Mouse (Mus musculus): ENCODE data around the gene Aebp2.

Gene Aebp2

GRCm38 (mm10) chr6:140696192-140696879 is 73.9 kb downstream of the Aebp2 start:
- ATAC-seq (ENCODE audit: low TSS enrichment) = peak; percentile 88

GRCm38 (mm10) chr6:140697994-140698393 is 75.5 kb downstream of the Aebp2 start:
- ATAC-seq (ENCODE audit: low TSS enrichment) = peak; percentile 86

DNA sequence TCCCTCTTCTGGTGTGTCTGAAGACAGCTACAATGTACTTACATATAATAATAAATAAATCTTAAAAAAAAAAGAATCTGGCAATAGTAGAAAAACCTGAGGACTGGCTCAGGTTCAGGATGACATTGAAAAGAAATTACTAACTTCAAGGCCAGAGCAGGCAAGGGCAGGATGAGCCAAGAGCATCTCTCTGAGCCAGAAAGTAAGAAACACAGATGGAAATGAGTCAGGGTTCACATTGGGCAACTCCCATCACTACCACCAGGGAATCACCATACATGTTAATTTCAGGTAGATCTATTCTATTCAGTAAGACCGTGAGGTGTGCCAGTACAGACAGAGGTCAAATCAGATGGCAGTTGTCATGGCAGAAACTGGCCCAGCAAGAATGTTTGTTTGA is 76.1 kb downstream of the Aebp2 start:
- no peak for ATAC-seq (ENCODE audit: low TSS enrichment)

- ATAC-seq (ENCODE audit: low TSS enrichment) = no peak
Measured at GRCm38 (mm10) chr6:140701259-140701658, 78.8 kb downstream of the Aebp2 start.

DNA sequence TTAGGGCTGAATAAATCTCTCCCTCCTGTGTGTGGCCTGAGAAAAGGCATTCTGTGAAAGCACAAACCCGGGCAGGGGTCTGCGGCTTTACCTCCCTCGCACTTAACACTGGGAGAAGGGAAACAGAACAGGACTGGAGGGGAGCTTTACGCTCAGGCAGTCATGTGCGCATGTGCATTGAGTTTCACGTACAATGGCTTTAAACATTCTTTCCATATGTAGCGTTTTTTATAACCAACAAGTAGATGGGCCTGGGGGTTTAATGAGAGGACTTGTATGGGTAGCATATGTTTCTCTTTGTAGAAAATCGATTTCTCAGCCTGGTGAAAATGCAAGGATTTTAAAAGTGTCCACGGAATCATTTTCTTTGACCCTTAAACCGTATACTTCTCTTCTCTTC is 82.7 kb downstream of the Aebp2 start:
- ATAC-seq (ENCODE audit: low TSS enrichment) = no peak

DNA sequence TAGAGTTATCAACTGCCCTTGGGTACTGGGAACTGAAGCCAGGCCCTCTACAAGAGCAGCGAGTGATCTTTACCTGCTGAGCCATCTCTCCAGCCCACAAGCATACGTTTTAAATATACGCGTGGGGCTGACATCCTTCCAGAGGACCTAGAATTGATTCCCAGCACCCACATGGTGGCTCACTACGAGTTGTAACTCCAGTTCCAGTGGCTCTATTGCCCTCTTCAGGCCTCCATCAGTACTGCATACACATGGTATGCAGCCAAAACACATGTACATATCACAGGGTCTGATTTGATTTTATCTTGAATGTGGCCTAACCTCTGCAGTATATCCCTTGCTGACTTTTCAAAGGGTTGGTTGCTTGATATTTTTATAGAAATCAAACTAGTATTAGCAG is 83.6 kb downstream of the Aebp2 start:
- no peak for ATAC-seq (ENCODE audit: low TSS enrichment)

GRCm38 (mm10) chr6:140708059-140708458 is 85.6 kb downstream of the Aebp2 start:
- ATAC-seq (ENCODE audit: low TSS enrichment) = no peak

DNA sequence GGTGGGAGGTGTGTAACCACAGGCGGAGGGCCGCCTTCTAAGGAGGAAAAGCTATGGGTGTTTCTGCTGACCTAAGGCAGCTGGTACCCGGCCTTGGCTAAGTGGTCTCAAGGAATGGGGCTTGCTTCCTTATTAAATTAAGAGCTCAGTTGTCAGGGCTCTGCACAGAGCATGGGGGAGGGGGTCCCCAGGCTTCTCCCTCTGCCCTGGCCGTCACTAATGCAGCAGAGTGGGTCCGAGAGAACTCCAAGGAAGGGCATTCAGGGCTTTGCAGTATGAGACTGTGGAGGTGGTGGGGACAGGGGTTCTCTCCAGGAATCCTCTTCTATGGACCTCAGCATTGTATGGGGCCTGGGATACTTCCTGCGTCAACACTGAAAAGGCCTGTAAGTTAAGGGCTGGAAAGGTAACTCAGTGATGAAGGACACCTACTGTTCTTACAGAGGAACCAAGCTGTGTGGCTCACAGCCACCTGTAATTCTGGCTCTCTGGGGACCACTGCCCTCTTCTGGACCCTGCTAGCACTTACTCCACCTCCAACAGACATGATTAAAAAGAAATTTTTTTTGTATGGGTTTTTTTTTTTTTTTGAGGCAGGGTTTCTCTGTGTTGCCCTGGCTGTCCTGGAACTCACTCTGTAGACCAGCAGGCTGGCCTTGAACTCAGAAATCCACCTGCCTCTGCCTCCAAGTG is 87.1 kb downstream of the Aebp2 start:
- ATAC-seq (ENCODE audit: low TSS enrichment) = no peak

DNA sequence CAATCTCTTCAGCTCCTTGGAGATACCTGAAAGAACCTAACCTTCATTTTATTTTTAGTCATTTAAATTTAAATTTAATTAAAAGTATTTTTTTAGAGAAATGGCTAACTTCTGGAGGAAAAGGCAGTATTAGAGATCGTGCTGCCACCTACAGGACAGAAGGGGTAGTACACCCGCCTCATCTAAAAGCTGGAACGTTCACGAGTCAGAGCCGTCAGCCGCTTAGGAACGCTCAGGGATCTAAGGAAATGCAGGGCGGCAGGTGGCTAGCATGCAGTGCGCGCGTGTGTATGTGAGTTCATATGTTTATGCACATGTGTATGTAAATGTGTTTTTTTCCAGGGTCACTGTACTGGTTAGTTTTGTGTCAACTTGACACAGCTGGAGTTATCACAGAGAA is 90.3 kb downstream of the Aebp2 start:
- ATAC-seq (ENCODE audit: low TSS enrichment) = peak; percentile 83

GRCm38 (mm10) chr6:140714905-140715365 is 92.5 kb downstream of the Aebp2 start:
- ATAC-seq (ENCODE audit: low TSS enrichment) = peak; percentile 85

DNA sequence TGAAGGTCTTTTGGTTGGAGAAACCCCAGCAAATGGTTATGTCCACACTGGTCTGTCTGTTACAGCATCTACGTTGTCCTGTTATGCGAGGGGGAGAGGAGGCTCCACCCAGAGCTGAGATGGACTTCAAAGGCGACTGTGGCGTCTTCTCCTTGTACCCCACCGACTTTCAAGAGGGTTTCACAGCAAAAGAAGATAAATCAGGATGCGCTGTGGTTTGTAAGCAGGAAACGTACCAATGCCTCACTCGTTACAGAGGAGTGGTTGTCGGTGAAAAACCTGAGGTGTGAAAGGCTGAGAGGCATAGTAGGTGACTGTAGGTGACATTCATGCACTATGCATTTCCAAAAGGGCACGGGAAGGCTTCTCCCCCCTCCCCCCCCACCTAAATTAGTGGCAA is 99.6 kb downstream of the Aebp2 start:
- no peak for ATAC-seq (ENCODE audit: low TSS enrichment)

Measured in frontal cortex, adult (tissue).